Mouse (Mus musculus) limb, embryonic 10.5 days (tissue): ENCODE results near the gene Cd300lb. TPM values are rescaled to one million over a fixed set of nuclear protein-coding genes. Genes with fewer than 3 reads are reported as not detected.

Experiments
- DNase-seq: peaks from one replicate; pipeline ENCODE4 v3.0.0-alpha.2; 2017; ENCODE audit warnings: low spot score
- H3K27ac ChIP-seq: fragments of 300-500 bp; sonication (generic); 2 replicates; pipeline ENCODE4 v1.5.1; 2016; ENCODE audit warnings: mild to moderate bottlenecking
- H3K27me3 ChIP-seq: fragments of 300-500 bp; sonication (generic); 2 replicates; pipeline ENCODE4 v1.6.1; 2016; ENCODE audit warnings: low read depth, mild to moderate bottlenecking; ENCODE audit not compliant: poor library complexity, severe bottlenecking
- H3K36me3 ChIP-seq: fragments of 300-500 bp; sonication (generic); 2 replicates; pipeline ENCODE4 v1.6.1; 2016; ENCODE audit warnings: mild to moderate bottlenecking, moderate library complexity
- H3K4me1 ChIP-seq: fragments of 300-500 bp; sonication (generic); 2 replicates; pipeline ENCODE4 v1.6.1; 2016
- H3K4me3 ChIP-seq: fragments of 300-500 bp; sonication (generic); 2 replicates; pipeline ENCODE4 v1.5.1; 2016; ENCODE audit warnings: mild to moderate bottlenecking, moderate library complexity
- H3K9me3 ChIP-seq: fragments of 300-500 bp; sonication (generic); replicated peaks from 2 replicates; pipeline ENCODE4 v1.6.1; 2016; ENCODE audit warnings: mild to moderate bottlenecking
- WGBS: fragments of 180-500 bp; shearing (Covaris S2); methylation state at CpG from one replicate; pipeline ENCODE4 v1.1.7; 2016; 5-methylcytosine and 5-hydroxymethylcytosine counted together
- polyA plus RNA-seq: library from polyadenylated mRNA; unstranded; fragments of >200 nt; fragmentation: Nextera tagmentation; extraction: Ambion mirVana; gene quantifications from 2 replicates; pipeline ENCODE4 v1.2.1, GENCODE M21; 2016

Cd300lb gene
- polyA plus RNA-seq, 1 experiment from 2014 or later, result not detected

DNA sequence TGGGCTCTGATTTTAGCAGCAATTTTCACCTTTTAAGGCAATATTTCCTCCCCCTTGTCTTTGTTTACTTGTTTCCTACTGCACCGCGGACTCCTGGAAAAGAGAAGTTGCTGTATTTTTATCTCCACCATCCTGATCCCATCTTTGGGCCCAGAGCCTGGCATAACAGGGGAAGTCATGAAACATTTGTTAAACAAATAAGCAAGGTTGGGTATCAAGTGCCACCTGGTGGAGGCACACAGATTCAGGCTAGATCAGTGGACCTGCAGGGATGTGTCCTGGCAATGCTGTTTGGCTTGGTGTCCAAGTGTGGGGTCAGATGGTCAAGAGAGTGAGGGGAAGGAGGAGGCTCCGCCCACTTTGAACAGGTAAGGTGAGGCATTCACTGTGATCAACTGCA is 57.0 kb downstream of the Cd300lb start:
- peak; percentile 58 for DNase-seq
- no peaks in the 10 kb centered on the region for H3K36me3 ChIP-seq
- H3K4me3 ChIP-seq, result no peak overlapping the region
- 63% methylated on average over 3 of the region's 3 CpGs for WGBS
- H3K27me3 ChIP-seq, result no peaks in the 10 kb centered on the region
- no peaks in the 10 kb centered on the region for H3K9me3 ChIP-seq
- H3K27ac ChIP-seq, result no peak overlapping the region
- H3K4me1 ChIP-seq, result peaks cover 52% of the 10 kb centered on the region

- H3K27ac ChIP-seq, result no peak overlapping the region; the same call in 1 of the 2 replicates
- H3K27me3 ChIP-seq, result no peaks in the 10 kb centered on the region
- H3K4me1 ChIP-seq, result peaks cover 54% of the 10 kb centered on the region
- WGBS, result 16% methylated on average over 2 of the region's 2 CpGs
- H3K9me3 ChIP-seq, result no peaks in the 10 kb centered on the region
- H3K36me3 ChIP-seq, result peaks cover 4% of the 10 kb centered on the region
- no peak for DNase-seq
- H3K4me3 ChIP-seq, result no peak overlapping the region
Measured at GRCm38 (mm10) chr11:114876621-114877020, 57.6 kb downstream of the Cd300lb start.

DNA sequence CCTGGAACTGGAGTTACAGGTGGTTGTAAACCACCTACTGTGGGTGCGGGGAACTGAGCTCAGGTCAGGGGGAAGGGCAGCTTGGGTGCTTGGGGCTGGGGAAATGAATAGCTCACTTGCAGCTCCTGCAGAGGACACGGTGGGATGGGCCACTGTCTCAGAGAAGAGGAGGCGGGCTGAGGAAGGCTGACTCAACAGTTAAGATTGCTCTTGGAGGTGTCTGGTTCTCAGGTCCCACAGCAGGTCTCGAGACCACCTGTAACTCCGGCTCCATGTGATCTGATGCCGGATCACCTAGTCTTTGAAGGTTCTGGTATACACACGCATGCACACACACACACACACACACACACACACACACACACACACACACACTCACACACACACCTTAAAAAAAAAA is 58.0 kb downstream of the Cd300lb start:
- H3K9me3 ChIP-seq, result no peaks in the 10 kb centered on the region
- H3K4me1 ChIP-seq, result peaks cover 54% of the 10 kb centered on the region
- WGBS, result 35% methylated on average over 7 of the region's 7 CpGs
- 0 out of 2 replicates have a peak overlapping the region, but pooled peaks have one; percentile 48 for H3K27ac ChIP-seq
- DNase-seq, result no peak
- no peaks in the 10 kb centered on the region for H3K27me3 ChIP-seq
- H3K36me3 ChIP-seq, result peaks cover 9% of the 10 kb centered on the region
- no peak overlapping the region for H3K4me3 ChIP-seq

DNA sequence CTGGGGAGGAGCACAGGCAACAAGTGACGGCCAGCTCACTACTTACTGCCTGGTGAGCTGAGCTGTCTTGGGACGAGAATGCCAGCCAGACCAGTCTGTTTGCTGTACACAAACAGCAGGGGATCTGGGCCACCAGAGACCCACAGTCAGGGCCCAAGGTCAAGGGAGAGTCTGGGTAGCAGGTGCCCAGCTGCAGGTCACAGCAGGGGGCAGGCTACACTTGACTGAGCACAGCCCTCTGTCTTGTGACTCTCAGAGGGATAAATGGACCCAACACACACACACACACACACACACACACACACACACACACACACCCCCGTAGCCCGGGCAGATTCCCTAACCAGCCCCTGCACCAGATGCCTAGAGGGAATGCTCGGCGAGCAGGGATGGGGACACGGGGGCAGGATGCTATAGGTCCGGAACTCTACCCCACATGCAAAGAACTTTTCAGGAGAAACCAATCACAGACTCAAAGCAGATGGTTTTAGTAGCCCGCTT is 58.8 kb downstream of the Cd300lb start:
- peak; percentile 50 for DNase-seq
- peak overlapping the region; percentile 64 for H3K27ac ChIP-seq
- no peak overlapping the region; the same call in 1 of the 2 replicates for H3K4me3 ChIP-seq
- peaks cover 54% of the 10 kb centered on the region for H3K4me1 ChIP-seq
- H3K36me3 ChIP-seq, result peaks cover 17% of the 10 kb centered on the region
- H3K27me3 ChIP-seq, result no peaks in the 10 kb centered on the region
- H3K9me3 ChIP-seq, result no peaks in the 10 kb centered on the region
- 13% methylated on average over 9 of the region's 9 CpGs for WGBS

DNA sequence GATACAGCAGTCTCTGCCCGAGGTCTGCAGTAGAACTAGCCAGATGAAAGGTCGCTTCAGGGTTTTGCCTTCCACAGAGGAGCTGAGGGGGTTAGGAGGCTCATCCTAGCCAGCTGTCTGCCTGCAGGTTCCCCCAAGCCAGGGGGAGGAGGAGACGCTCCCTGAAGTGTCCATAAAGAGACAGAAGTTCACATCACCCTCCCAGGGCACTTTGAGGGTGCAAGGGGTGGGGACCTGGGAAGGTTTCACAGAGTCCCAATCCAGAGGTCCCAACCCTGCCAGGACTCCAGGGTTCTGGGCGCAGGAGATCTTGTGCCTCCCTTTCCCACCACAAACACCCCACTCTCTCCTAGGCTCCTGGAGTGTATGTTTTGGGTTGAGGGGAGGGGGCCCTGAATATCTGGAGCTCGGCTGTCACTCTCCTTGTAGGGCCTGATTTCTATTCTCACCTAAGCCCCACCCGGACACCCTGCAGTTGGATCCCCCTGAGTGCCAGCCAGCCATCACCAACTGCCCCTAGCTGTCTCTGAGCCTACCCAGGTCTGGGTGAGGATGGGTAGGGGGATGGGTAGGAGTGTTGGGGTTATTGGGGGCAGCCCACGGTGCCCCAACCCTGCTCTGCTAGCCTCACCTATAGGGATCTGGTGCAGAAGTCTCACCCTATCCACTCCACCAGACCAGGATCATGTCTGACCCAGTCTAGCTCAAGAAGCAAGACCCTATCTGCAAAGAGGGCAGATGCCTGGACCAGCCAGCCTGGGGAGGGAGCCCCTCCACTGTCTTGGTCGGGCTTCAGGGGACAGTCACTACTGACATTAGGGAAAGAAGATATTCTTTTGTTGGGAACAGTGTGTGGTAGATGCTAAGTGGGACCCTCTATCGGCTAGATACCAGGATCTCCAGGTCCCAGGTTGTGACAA is 59.7 kb downstream of the Cd300lb start:
- H3K4me3 ChIP-seq, result no peak overlapping the region
- H3K27me3 ChIP-seq, result no peaks in the 10 kb centered on the region
- H3K36me3 ChIP-seq, result peaks cover 26% of the 10 kb centered on the region
- no peaks in the 10 kb centered on the region for H3K9me3 ChIP-seq
- no peak for DNase-seq
- WGBS, result 57% methylated on average over 9 of the region's 9 CpGs
- H3K27ac ChIP-seq, result peak overlapping the region; percentile 64
- peaks cover 54% of the 10 kb centered on the region for H3K4me1 ChIP-seq

GRCm38 (mm10) chr11:114873022-114873817 is 61.0 kb downstream of the Cd300lb start:
- WGBS, result 27% methylated on average over 6 of the region's 6 CpGs
- no peaks in the 10 kb centered on the region for H3K9me3 ChIP-seq
- H3K27me3 ChIP-seq, result no peaks in the 10 kb centered on the region
- no peak overlapping the region for H3K4me3 ChIP-seq
- DNase-seq, result no peak
- peak overlapping the region; percentile 53 for H3K27ac ChIP-seq
- peaks cover 54% of the 10 kb centered on the region for H3K4me1 ChIP-seq
- peaks cover 38% of the 10 kb centered on the region for H3K36me3 ChIP-seq

Other genes starting within 250 kb of the Cd300lb start
- gene Dnaic2, start 207.0 kb downstream of the Cd300lb start, polyA plus RNA-seq, result 0.13 and 0.39 TPM in 2 replicates
- 0.13 TPM in 1 of 2 replicates, not detected in the other for gene Kif19a, start 169.0 kb downstream of the Cd300lb start, polyA plus RNA-seq
- gene Btbd17, start 138.4 kb downstream of the Cd300lb start, polyA plus RNA-seq, result 0.14 TPM in 1 of 2 replicates, not detected in the other
- not detected in 2 replicates for gene Gpr142, start 135.5 kb downstream of the Cd300lb start, polyA plus RNA-seq
- 40.7 and 50.1 TPM in 2 replicates for gene Gprc5c, start 83.2 kb downstream of the Cd300lb start, polyA plus RNA-seq
- gene Cd300a, start 44.3 kb downstream of the Cd300lb start, polyA plus RNA-seq, result 0.49 and 0.67 TPM in 2 replicates
- gene Cd300c, start 34.8 kb upstream of the Cd300lb start, polyA plus RNA-seq, result not detected in 2 replicates
- gene Cd300ld, start 55.5 kb upstream of the Cd300lb start, polyA plus RNA-seq, result not detected in 2 replicates
- 0.51 TPM in 1 of 2 replicates, not detected in the other for gene Cd300c2, start 67.5 kb upstream of the Cd300lb start, polyA plus RNA-seq
- not detected in 2 replicates for gene Cd300ld2, start 81.8 kb upstream of the Cd300lb start, polyA plus RNA-seq
- gene Cd300ld4, start 92.6 kb upstream of the Cd300lb start, polyA plus RNA-seq, result not detected in 2 replicates
- gene Cd300ld5, start 103.4 kb upstream of the Cd300lb start, polyA plus RNA-seq, result not detected in 2 replicates
- not detected in 2 replicates for gene Cd300ld3, start 114.0 kb upstream of the Cd300lb start, polyA plus RNA-seq
- gene Cd300e, start 127.8 kb upstream of the Cd300lb start, polyA plus RNA-seq, result not detected in 2 replicates
- 0.95 and 1.8 TPM in 2 replicates for gene Rab37, start 157.0 kb upstream of the Cd300lb start, polyA plus RNA-seq
- gene Cd300lf, start 199.6 kb upstream of the Cd300lb start, polyA plus RNA-seq, result 0.06 TPM in 1 of 2 replicates, not detected in the other
- 30.7 and 32.2 TPM in 2 replicates for gene Slc9a3r1, start 229.0 kb upstream of the Cd300lb start, polyA plus RNA-seq